Mouse (Mus musculus) activated CD4-positive, CD25-positive, alpha-beta regulatory T cell, adult 9 weeks (primary cell): ENCODE data around the gene Timmdc1. TPM values are rescaled to one million over a fixed set of nuclear protein-coding genes. Genes with fewer than 3 reads are reported as not detected.

Experiments used
- polyA plus RNA-seq: library from polyadenylated mRNA; unstranded; fragments of 100-300 nt; shearing (Covaris generic); gene quantifications from one replicate; pipeline ENCODE4 v1.2.1, GENCODE M21; 2017

Gene Timmdc1
- 11.0 TPM for polyA plus RNA-seq

GRCm38 (mm10) chr16:38522129-38523084 is at the start of gene Timmdc1:
Gene Timmdc1 (minus strand): TSS chr16:38522663.

GRCm38 (mm10) chr16:38558221-38558748 is 35.8 kb upstream of the Timmdc1 start, which contains the start of gene Tmem39a:
Gene Tmem39a (plus strand): TSS chr16:38558698.

GRCm38 (mm10) chr16:38549479-38550396 is 27.3 kb upstream of the Timmdc1 start, which contains the start of gene Poglut1:
Gene Poglut1 (minus strand): TSS chr16:38550258.

GRCm38 (mm10) chr16:38455511-38456418 is 66.7 kb downstream of the Timmdc1 start, which contains the start of gene Cd80:
Gene Cd80 (plus strand): TSS chr16:38455561.

GRCm38 (mm10) chr16:38452442-38453202 is 69.8 kb downstream of the Timmdc1 start, which contains the start of gene Adprh:
Gene Adprh (minus strand): TSS chr16:38452703.

Other genes starting within 250 kb of the Timmdc1 start
- gene Nr1i2, start 227.8 kb downstream of the Timmdc1 start, polyA plus RNA-seq, result not detected
- gene Maats1, start 180.5 kb downstream of the Timmdc1 start, polyA plus RNA-seq, result not detected
- 232 TPM for gene Cox17, start 175.7 kb downstream of the Timmdc1 start, polyA plus RNA-seq
- gene Gm21987, start 175.6 kb downstream of the Timmdc1 start, polyA plus RNA-seq, result not detected
- gene Popdc2, start 160.5 kb downstream of the Timmdc1 start, polyA plus RNA-seq, result 4.2 TPM
- gene Pla1a, start 89.5 kb downstream of the Timmdc1 start, polyA plus RNA-seq, result not detected
- gene Adprh, start 70.0 kb downstream of the Timmdc1 start, polyA plus RNA-seq, result 131 TPM
- 5.7 TPM for gene Cd80, start 67.1 kb downstream of the Timmdc1 start, polyA plus RNA-seq
- 53.5 TPM for gene Poglut1, start 27.6 kb upstream of the Timmdc1 start, polyA plus RNA-seq
- gene Tmem39a, start 36.0 kb upstream of the Timmdc1 start, polyA plus RNA-seq, result 51.3 TPM
- gene Arhgap31, start 190.6 kb upstream of the Timmdc1 start, polyA plus RNA-seq, result 53.2 TPM
- 6.3 TPM for gene B4galt4, start 219.6 kb upstream of the Timmdc1 start, polyA plus RNA-seq